Mouse (Mus musculus): ENCODE results near the gene Gm45261.

The Gm45261 gene

DNA sequence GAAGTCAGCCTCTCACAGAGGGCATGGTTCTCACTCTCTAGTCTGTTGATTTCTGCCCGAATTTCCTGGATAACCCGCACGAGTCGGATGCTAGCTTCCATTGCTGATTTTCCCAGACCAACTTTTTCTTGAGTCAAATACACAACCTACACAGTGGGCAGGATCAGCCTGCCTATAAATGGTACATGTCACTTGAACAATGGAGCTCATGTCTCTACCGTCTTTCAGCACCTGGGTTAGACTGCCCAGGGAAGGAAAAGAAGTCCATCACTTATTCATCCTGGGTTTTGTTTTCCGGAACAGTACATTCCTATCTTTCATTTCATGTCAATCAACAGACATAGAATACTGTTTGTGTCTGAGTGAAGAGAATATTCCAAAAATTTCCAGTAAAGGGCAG, at the start of gene Gm45261:
Gene Gm45261, minus strand, starts transcription at position 101 of the 400 bp plus-strand sequence.
- no peak for DNase-seq (ENCODE audit: low spot score in 2 of 2)

DNA sequence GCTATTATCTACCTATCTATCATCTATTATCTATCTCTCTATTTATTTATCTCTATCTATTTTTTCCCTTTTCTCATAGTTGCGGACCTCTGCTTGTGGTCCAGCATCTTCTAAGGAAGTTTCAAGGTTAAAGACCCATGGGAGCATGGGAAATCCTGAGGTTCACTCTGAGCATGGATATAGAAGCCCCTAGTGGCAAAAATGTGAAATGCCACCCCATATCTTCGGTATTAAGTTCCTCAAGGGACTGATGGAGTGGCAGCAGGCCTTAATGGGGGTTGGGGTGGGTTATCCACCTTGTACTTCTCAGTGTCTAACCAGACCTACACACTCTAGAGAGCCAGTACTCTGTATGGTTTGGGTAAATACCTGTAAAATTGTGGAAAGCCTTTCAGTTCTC, 43.5 kb upstream of the Gm45261 start:
- no peak for DNase-seq (ENCODE audit: low spot score in 2 of 2)

DNA sequence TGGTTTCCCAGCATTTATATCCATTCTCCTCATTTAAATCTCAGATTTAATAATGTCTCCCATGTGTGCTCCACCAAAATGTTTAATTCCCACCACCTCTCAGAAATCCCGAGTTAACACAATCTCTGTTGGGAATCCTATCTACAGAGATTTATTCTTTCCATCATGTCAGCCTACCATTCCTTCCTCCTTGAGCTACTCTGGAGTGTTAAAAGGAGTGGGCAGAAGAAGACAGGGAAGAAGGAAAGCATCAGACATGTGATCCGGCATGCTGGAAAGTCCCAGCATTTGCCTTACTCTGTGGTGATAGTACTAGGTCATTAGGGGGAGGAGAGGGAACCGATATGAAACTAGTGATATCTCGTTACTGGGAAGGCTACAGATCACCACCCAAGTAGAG, 42.8 kb upstream of the Gm45261 start:
- no peak for DNase-seq (ENCODE audit: low spot score in 2 of 2)

DNA sequence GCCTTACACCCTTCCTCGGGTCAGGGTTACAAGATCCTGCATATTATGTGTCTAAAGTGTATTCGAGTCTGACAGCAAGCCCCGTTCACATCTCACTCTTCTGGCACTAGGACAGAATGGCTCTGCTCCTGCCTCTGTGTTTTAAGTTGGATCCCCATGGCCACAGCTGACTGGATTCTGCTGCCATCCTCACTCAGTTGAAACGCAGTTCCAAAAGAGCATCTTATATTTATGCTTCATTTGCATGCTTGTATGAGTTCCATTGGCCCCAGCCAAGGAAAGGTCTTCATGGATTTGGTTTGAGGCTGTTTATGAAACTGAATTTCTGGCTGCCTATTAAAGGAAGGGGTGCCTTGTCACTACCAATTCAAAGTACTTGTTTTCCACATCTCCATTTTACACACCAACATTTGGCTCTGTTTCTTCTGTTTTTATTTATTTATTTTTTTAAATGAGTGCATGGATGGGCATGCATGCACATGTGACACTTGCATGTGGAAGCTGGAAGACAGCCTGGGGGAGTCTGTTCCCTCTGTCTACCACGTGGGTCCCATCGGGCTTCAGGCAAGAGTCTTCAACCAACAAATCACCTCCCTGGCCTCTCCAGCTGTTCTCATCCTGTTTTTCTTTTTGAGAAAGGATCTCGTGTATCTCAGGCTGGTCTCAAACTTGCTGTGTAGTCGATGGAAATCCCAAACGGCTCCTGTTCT, 41.4 kb upstream of the Gm45261 start:
- DNase-seq (ENCODE audit: low spot score in 2 of 2): no peak

DNA sequence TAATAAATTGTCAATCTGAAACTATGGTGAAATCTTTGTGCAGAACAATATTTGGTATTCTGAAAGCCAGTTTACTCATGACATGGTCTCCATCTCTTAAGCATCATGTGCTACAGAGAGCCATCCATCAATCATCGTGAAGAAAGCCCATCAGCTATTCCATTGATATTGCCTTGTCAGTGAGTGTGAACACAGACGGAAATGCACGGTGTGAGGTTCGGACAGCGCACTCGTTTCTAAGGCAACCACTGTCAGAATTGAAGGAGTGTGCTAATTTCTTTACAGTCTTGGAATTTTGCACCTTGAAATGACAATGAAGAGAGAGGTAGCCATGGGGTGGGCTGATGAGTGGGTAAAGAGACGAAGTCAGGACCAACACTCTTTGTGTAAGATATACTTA, 38.0 kb upstream of the Gm45261 start:
- no peak for DNase-seq (ENCODE audit: low spot score in 2 of 2)

DNA sequence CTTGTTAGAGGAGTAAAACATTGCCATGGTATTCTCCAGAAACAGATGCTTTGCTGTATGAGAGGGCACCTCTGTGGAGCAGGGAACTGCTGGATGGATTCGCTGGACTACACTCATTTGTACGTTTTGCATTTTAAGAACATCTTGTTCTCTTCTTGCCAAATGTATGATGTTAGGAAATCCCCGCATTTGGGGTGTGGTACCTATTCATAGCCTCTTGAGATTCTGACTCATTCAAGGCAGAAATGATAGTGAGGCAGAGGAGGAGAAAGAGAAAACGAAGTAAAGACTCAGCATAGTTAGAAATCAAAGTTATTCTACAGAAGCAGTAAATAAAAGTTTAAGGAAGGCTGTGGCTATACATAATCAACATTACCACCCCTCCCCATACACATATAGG, 35.1 kb upstream of the Gm45261 start:
- DNase-seq (ENCODE audit: low spot score in 2 of 2): no peak

DNA sequence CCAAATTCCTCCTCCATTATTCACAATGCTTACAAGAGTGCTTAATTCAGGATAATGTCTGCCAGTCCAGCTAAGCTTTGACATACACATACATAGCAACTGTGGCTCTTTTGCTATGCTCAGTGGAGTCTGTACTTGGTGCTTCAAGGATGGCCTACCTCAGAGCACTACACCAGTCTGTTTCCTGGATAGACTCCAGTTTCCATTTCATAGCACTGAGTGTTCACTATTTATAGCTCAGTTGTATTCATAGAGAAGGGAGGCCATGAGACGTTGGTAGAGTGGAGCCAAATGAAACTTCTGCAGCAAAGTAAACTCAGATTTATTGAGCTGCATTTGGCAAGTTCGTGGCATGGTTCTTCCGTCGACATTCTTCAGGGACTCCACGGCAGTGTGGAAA, 22.2 kb upstream of the Gm45261 start:
- no peak for DNase-seq (ENCODE audit: low spot score in 2 of 2)

DNA sequence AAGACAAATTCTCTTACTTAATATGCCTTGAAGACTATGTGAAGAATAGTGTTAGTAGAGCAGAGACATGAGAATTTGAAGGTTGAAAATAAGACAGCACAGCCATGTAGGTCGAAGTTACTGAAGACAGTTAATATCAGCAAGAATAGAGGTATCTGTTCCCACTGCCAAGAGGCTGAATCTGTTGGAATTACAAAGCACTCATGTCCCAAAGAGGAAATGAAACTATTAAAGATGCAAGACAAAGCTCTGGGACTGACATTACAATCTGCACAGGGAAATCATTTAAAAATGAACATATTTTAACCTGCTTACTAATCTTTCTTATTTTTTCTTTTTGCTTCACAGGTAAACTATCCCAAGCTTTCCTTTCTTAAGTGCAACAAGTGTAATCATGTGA, 13.7 kb upstream of the Gm45261 start:
- DNase-seq (ENCODE audit: low spot score in 2 of 2): no peak

DNA sequence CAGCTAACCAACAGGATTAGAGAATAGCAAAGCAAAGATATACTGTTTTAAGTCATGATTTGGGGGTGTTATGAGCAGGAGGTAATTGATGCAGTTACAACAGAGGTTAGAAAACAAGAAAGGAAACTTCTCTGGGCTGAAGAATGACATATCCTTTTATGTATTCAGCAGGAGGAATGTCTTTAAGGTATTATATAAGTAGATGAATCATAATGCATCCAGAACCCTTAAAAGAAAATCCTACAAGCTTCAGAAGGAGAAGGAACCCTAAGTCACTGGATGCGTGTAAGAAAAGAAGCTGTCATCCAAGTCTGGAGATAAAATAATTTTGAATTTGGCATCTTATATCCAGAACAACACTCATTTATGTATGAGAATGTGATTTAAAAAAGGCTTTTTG, 11.1 kb upstream of the Gm45261 start:
- no peak for DNase-seq (ENCODE audit: low spot score in 2 of 2)

DNA sequence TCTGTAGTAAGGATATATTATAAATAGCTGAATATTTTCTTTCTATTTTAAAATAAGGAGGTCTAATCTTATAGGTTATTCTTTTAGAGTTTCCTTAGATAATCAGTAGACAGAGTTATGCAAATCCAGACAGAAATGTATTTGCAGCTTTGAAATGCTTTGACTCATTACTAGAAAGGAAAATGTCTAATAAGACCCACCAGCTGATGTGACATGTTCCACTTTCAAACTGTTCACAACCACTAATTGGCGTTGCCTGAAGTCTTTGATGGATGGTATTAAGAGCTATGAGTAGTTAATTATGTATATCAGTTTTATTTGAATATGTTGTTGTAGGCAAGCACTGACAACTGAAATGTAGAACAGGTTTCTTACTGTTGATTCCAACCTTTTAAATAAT, 1.3 kb downstream of the Gm45261 start:
- no peak for DNase-seq (ENCODE audit: low spot score in 2 of 2)

DNA sequence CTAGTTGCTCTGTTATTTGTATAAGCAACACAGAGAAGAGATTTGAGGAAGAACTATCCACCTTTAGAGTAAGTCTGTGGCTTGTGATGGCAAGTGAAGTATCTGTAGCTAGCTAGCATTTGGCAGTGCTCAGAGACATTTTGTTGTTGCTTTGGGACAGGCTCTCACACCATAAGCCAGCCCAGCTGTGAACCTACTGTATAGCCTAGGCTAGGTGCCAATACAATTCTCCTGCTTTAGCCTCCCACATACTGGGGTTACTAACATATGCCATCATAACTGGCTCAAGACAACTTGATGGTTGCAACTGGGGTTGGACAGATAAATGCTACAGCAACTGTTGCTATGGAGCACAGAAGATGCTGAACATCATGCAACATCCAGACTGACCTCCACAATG, 1.8 kb downstream of the Gm45261 start:
- DNase-seq (ENCODE audit: low spot score in 2 of 2): no peak

DNA sequence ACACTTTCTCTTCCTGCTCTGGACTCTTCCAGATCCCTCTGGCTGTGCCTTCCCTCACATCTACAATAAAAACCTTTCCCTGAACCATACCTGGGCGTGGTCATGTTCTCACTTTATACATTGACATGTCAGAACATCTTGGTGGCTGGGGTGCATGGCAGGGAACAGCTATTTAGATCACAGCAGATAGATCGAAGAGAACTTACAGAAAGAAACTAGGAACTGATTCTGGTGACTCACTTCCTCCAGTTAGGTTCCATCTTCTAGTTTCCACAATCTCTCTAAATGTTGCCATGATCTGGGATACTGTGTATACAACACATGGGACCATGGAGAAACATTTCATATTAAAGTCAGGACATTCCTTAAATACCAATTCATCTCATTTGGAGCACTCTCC, 7.3 kb downstream of the Gm45261 start:
- DNase-seq (ENCODE audit: low spot score in 2 of 2): no peak

DNA sequence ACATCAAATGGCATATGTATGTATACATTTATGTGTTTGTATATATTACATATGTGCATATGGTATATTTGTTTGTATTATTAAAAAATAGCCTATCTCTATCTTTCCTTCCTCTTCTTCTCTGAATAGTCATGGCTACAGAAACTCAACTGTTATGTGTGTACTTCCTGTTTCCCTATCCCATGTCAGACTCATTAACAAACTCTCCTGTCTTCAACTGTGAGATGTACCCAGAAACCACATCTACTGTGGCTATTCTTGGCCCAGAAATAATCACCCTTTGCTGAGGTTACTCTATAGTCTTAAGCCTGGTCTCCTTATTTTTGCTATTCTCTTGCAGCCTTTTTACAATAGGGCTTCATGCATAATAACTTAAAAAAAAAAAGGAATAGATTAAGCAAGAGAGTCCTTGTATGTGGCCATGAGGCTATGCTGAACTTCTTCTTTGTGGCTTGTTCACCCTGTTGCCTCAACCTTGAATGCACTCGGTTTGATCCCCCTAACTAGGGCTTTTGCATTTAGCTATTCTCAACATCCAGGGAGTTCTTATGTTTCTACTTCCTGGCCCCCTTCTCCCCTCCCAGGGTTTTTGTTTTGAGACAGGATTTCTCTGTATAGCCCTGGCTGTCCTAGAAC, 9.2 kb downstream of the Gm45261 start:
- no peak for DNase-seq (ENCODE audit: low spot score in 2 of 2)

DNA sequence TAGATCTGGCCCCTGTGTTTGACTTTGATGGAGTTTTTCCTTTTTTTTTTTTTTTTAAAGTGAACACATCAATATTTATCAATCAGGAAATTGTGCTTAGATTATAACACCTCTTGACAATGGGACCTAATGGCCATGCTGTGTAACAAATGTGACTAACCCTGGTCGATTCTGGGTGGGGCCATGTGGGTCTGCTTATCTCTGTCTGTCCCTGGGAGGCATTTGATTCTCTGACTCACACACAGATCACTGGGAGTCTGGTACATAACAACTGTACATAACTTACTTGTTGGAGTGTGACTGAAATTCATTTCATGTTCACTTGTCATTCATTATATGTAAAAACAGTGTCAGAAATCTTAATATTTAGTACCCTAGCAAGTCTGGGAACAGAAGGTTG, 13.7 kb downstream of the Gm45261 start:
- DNase-seq (ENCODE audit: low spot score in 2 of 2): no peak

DNA sequence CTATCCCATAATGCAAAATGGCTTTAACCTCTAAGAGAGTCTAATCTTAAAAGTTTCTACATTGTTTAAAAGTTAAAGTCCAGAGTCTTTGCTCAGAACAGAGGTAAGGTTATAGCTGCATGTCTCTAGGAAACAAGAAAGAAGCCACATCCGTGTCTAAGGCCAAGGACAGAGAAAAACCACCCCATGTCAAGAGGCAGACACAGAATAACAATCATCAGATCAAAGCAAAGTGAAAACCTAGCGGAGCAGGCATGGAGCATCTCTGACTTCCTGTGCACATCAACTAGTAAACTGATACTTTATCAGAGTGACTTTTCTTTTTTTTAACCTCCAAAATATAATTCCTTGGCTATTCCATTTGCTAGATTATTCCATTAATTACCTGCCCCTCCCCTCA, 20.3 kb downstream of the Gm45261 start:
- no peak for DNase-seq (ENCODE audit: low spot score in 2 of 2)

DNA sequence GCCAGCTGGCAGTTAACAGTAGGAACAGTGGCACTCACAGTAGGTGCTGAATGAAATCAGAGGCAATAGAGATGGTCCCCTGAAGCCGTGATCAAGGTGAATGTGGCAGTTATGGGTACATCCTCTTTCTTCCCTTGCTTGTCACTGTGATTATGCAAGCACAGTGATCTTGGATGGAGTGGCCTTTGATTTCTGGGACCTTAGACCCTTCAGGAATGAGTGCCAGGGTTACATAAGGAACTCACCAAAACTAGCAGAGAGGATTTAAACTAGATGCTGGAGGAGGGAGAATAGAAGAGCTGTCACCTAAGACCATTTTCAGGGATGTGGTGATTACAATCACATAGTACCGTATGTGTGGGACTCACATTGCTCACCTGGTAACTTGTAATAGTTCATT, 22.7 kb downstream of the Gm45261 start:
- no peak for DNase-seq (ENCODE audit: low spot score in 2 of 2)

DNA sequence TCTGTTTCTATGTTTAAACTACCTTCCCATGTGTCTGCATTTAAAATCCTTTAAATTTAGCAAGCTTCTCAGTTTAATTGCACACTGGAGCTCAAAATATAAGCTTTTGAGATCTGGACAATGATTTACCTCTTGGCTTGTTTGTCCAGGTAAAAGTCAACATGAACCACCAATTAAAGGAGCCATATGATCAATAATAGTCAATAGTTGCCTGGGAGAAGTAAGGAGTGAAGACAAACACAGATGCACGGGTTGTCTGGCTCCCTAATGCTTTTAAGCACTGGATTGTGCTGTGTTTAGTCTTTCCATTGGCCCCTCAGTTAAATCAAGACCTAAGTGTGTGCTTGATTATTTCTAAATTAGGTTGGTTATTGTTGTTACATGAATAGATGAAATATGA, 33.3 kb downstream of the Gm45261 start:
- DNase-seq (ENCODE audit: low spot score in 2 of 2): no peak

DNA sequence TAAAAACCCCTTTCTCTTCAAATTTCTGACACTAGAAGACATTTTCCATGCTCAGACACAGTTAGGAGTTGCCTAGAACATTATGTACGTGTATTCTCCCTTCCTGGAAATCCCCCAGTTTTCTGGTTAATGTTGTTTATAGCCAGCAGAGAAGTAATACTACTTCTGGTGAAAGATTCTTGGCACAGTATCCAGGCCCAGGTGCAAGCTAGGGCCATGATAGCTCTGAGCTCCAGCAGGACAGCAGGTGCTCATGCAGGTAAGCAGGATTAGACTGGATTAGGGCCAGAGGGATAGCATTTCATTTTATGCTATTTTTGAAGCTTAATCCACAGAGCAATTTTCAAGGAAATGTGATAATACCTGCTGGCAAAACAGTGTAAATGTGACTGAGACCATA, 33.8 kb downstream of the Gm45261 start:
- no peak for DNase-seq (ENCODE audit: low spot score in 2 of 2)

DNA sequence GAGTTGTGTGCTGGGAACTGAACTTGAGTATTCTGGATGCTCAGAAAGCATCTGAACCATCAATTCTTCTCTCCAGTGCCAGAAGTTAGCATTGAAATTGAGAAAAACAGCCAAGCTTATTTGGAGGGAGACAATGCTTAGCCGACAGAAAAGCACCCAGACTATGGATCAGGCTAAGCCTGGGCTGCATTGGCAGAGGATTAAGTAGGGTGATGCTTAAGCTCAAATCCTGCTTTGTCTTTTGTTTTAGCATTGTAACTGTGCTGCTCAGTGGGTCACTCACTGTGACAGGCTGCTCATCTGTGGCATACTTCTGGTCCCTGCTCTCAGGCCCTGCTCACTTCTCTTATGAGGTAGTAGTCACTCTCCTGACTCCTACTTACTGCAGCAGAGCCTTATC, 36.6 kb downstream of the Gm45261 start:
- DNase-seq (ENCODE audit: low spot score in 2 of 2): no peak

DNA sequence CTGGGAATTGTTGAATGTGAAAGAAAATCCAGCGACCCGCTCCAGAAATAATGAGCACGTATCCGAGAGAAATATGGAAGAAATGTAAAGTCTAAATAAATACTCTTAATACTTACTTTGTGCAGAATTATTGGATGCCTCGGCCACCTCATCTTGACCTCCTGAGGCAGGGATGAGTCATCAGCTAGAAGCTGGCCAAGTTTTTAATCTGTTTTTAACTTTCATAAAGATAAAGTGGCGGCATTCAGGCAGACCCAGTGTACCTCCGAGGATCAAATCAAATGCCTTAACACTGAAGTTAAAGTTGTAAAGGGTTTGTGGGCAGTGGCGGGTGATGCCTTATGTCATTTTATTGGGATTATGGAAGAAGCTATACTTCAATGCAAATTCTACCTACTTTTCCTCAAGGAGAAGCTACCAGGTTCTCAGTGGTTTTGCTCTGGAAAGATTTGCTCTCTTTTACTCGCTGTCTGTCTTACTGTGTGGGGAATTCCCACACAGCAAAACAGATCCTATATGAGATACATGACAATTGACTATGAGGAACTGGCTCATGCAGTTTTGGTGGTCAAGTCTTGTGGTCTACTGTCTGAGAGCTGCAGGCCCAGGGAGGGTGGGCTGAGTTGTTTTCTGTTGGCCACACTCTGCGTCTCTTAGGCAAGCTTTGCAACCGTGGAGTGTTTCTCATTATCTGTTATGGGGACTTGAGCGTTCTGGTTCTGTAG, 42.8 kb downstream of the Gm45261 start:
- DNase-seq (ENCODE audit: low spot score in 2 of 2): no peak

DNA sequence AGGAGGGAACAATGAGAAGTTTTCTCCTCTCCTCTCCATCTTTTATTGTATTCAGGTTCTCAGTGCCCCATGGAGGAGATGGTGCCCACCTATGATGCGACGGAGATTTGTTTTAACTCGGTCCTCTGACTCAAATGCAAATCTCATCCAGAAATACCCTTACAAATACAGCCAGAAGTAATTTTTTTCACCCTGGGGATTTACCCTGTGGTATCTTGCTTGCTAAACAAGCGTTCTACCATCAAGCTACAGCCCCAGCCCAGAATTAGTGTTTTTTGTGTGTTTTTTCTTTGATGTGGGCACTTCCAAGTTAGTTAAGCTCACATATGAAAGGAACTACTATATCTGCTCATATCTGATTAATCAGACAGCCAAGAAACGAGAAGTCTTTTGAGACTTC, 44.9 kb downstream of the Gm45261 start:
- no peak for DNase-seq (ENCODE audit: low spot score in 2 of 2)

DNA sequence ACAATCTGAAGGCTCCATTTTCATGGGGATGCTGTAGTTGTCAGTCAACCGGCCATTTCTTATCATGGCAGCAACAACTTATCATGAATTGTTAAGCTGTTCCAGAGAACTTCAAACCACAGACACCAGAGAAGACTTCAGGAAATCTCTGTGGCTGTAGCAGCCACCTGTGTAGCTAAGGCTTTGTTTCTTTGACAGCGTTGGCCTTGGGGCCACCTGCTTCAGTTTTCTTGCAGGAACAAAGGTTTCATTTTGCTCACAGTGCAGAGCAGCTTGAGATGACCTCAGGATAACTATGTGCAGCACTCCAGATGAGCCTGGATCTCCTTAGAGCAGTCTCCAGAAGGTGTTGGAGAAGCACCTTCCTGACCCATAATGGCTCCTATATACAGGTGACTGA, 48.7 kb downstream of the Gm45261 start:
- no peak for DNase-seq (ENCODE audit: low spot score in 2 of 2)
